Mouse (Mus musculus) hindbrain, embryonic 10.5 days (tissue): ENCODE measurements at regions not wholly inside any gene's neighbourhood (a gene's known extent, or its start where the extent isn't known, plus 50 kb on each side); places are given as distances from the start of the nearest gene placed in this dataset.

Source experiments
- DNase-seq: peaks from one replicate; pipeline ENCODE4 v3.0.0-alpha.2; 2017; ENCODE audit warnings: low spot score
- H3K27ac ChIP-seq: fragments of 300-500 bp; sonication (generic); 2 replicates; pipeline ENCODE4 v1.5.1; 2016; ENCODE audit warnings: mild to moderate bottlenecking, moderate library complexity
- H3K27me3 ChIP-seq: fragments of 300-500 bp; sonication (generic); 2 replicates; pipeline ENCODE4 v1.6.1; 2016; ENCODE audit warnings: mild to moderate bottlenecking; ENCODE audit not compliant: poor library complexity, insufficient read depth, severe bottlenecking
- H3K36me3 ChIP-seq: fragments of 300-500 bp; sonication (generic); 2 replicates; pipeline ENCODE4 v1.6.1; 2016; ENCODE audit warnings: mild to moderate bottlenecking, moderate library complexity
- H3K4me1 ChIP-seq: fragments of 300-500 bp; sonication (generic); replicated peaks from 2 replicates; pipeline ENCODE4 v1.6.1; 2016; ENCODE audit warnings: mild to moderate bottlenecking
- H3K4me3 ChIP-seq: fragments of 300-500 bp; sonication (generic); 2 replicates; pipeline ENCODE4 v1.5.1; 2016; ENCODE audit warnings: mild to moderate bottlenecking, moderate library complexity
- H3K9me3 ChIP-seq: fragments of 300-500 bp; sonication (generic); 2 replicates; pipeline ENCODE4 v1.6.1; 2016; ENCODE audit warnings: mild to moderate bottlenecking, moderate library complexity
- WGBS: fragments of 180-500 bp; shearing (Covaris S2); methylation state at CpG from one replicate; pipeline ENCODE4 v1.1.7; 2016; 5-methylcytosine and 5-hydroxymethylcytosine counted together

DNA sequence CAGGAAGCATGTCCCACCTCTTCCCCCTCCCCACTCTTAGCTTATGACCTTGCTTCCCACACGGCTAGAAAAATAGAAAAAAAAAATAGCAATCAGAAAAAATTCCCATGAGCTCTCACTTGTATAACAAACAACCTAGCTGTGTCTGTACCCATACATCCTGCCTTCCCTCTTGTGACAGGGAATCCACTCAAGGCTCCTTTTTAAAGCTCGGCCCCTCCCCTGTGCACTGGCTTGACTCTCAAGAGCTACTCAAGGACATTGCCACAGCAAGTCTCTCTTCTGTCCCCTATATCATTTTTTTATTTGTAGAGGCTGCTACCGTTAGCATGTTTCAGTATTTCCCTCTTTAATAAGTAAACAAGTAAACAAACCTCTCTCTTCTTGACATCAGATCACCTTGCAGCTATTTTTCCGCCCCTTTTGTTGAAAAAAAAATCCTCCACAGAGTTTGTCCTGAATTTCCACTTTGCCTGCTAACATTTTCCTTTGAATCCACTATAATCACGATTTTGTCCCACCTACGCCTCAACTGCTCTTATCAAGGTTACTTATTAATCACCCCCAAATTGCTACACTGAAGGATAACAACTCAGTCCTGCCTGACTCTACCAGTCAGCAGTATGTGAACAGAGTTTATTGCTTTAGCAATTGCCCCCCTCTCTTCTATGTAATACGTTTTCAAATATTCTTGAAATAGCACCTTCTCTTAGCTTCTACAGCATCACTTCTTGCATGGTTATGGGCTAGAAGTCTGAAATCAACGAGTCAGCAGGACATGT is 61.8 kb upstream of the Gm6657 start:
- H3K4me3 ChIP-seq = no peak overlapping the region

DNA sequence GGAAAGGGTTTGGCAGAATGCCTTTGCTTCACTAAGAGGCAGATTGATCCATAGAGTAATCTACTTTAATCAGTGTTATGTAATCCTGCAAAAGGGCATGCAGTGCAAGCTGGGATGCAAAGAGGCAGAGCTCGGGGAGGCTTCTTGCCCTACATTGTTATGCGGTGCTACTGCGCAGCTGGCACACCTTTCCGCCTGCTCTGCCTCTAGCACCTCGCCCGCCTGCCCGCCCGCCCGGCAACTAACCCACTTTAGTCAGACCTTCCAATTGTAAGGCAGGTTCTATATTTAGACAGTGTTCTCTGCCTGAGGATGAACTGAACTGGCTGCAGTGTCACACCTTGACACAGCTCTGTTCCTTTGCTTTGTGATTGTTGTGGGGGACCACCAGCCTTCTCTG is 60.7 kb upstream of the Gm6657 start:
- no peak for DNase-seq
- Histone ChIP-seq H3K9me3 (no peaks in the 10 kb centered on the region), H3K36me3 (no peaks in the 10 kb centered on the region), H3K4me1 (peaks cover 10% of the 10 kb centered on the region; the same call in 1 of the 2 replicates), H3K27ac (no peak overlapping the region), H3K4me3 (no peak overlapping the region), H3K27me3 (no peaks in the 10 kb centered on the region)
- 80% methylated on average over 9 of the region's 9 CpGs for WGBS

More for the DNA sequence above, 61.8 kb upstream of the Gm6657 start:
- Histone ChIP-seq H3K36me3 (no peaks in the 10 kb centered on the region), H3K27me3 (no peaks in the 10 kb centered on the region), H3K27ac (no peak overlapping the region), H3K4me1 (peaks cover 10% of the 10 kb centered on the region; the same call in 1 of the 2 replicates), H3K9me3 (no peaks in the 10 kb centered on the region)
- DNase-seq = no peak
- WGBS = 79% methylated on average over 8 of the region's 8 CpGs

DNA sequence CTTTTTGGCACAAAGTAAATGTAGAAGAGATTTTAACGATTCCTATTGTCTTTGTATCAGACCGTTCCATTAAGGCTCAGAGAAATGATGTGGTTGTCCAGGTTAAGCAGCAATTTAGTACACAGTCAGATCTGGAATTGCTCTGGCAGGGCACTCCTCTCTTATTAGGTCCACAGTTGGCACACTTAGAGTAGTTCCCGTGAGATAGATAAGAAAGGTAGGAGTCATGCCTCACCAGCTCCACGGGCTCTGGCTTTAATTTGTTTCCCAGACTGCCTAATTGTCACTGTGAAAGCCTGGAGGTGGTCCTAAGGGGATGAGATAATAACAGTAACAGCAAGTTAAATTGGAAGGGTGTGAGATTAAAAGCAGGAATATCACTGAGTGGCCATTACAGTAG is 60.1 kb upstream of the Gm6657 start:
- no peak overlapping the region for H3K4me3 ChIP-seq
- no peaks in the 10 kb centered on the region for H3K36me3 ChIP-seq
- no peak for DNase-seq
- 71% methylated on average over 4 of the region's 4 CpGs for WGBS
- H3K27me3 ChIP-seq = no peaks in the 10 kb centered on the region
- no peaks in the 10 kb centered on the region for H3K9me3 ChIP-seq
- H3K4me1 ChIP-seq = peaks cover 9% of the 10 kb centered on the region; the same call in 1 of the 2 replicates
- no peak overlapping the region for H3K27ac ChIP-seq

DNA sequence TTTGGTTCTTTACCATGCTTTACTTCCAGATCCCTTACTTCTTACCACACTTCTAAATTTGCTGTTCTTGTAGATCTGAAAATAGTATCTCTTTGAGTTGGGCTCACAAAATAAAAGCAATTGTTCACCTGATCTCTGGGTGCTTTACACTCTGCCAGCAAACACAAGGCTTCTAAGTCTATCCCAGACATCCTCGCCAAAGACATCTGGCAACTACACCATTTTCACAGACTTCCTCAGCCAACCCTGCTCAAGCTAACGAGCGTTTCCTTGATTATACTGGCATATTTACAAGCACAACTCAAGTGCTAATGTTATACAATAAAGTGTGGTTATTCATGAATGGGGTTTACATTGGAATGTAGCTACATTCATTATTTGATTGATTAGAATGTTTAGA is 56.8 kb upstream of the Gm6657 start:
- Histone ChIP-seq H3K4me1 (no peaks in the 10 kb centered on the region), H3K4me3 (no peak overlapping the region), H3K27me3 (no peaks in the 10 kb centered on the region), H3K36me3 (no peaks in the 10 kb centered on the region), H3K9me3 (no peaks in the 10 kb centered on the region), H3K27ac (no peak overlapping the region)
- no peak for DNase-seq
- WGBS = 93% methylated on average over 3 of the region's 3 CpGs

DNA sequence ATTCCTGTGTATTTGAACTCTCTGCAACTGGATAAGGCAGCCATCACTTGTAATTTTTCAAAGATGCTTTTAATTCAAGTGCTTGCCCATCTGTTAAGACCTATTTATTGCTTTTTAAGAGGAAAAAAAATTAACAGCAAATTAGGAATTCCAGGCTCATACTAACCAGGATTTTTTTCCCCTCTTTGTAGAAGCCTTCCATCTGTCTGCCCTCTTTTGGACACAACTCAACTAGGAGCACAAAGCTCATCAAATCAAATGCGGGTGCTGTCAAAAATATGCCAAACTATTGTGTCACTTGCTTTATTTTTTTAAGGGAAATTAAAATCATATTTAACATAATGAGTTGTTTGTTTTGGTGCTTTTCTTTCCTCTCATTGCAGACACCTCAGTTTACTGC is 55.6 kb upstream of the Gm6657 start:
- Histone ChIP-seq H3K4me3 (no peak overlapping the region), H3K9me3 (no peaks in the 10 kb centered on the region), H3K4me1 (no peaks in the 10 kb centered on the region), H3K27me3 (no peaks in the 10 kb centered on the region), H3K36me3 (no peaks in the 10 kb centered on the region), H3K27ac (no peak overlapping the region)
- DNase-seq = no peak
- WGBS = 88% methylated on average over 1 of the region's 1 CpGs
